9 mouse cellular contexts compared by ENCODE assay signal in genomic region chr7:19461488-19461887, GRCm38 (mm10). TPM values are rescaled to one million over a fixed set of nuclear protein-coding genes. Genes with fewer than 3 reads are reported as not detected.
DNase-seq lines count a peak whose midpoint lies in the region; ATAC-seq and TF ChIP-seq lines count a peak whose summit lies in the region.
"Had no signal": no experiment of that assay in that cellular context is flagged by ENCODE, and none has a peak within 500 bp of the region (broad histone marks: within the 10 kb centered on the region; RNA-seq: fewer than 3 reads in every experiment).

No protein-coding gene starts in this region.

- no peak overlapping the region for H3K9ac ChIP-seq in heart, postnatal 0 days (replicated peaks; ENCODE audit: low read depth, low read length)
- H3K9ac ChIP-seq: stomach, embryonic 15.5 days had no signal

- H3K27me3 ChIP-seq in heart, postnatal 0 days (ENCODE audit: control insufficient read depth, insufficient read depth, low read length): peaks cover 12% of the 10 kb centered on the region
- no peaks in the 10 kb centered on the region for H3K27me3 ChIP-seq in splenic B cell, adult 2 months (ENCODE audit: control insufficient read depth, insufficient read depth, low read length, poor library complexity, severe bottlenecking)

- TF ChIP-seq CTCF in heart, postnatal 0 days (IDR thresholded peaks at IDR 0.05; ENCODE audit: low read depth): peak; percentile 83

- H3K9me3 ChIP-seq in heart, postnatal 0 days (replicated peaks; ENCODE audit: control insufficient read depth, low read length): no peaks in the 10 kb centered on the region
- H3K9me3 ChIP-seq: stomach, embryonic 15.5 days had no signal

- 13% methylated on average over 6 of the region's 6 CpGs for WGBS in heart, postnatal 0 days

- no peak for TF ChIP-seq EP300 in heart, postnatal 0 days (IDR thresholded peaks at IDR 0.05; ENCODE audit: low read depth)

- H3K4me3 ChIP-seq in heart, postnatal 0 days (ENCODE audit: low read depth, low read length): no peak overlapping the region
- H3K4me3 ChIP-seq: stomach, embryonic 15.5 days had no signal

- H3K4me2 ChIP-seq in heart, postnatal 0 days (ENCODE audit: low read depth, low read length): no peak overlapping the region
- H3K4me2 ChIP-seq: stomach, embryonic 15.5 days had no signal

- H3K27ac ChIP-seq in heart, postnatal 0 days (ENCODE audit: low read depth): no peak overlapping the region
- H3K27ac ChIP-seq: stomach, embryonic 15.5 days had no signal

- no peaks in the 10 kb centered on the region for H3K36me3 ChIP-seq in heart, postnatal 0 days (replicated peaks; ENCODE audit: control insufficient read depth, insufficient read depth, low read length)
- H3K36me3 ChIP-seq in splenic B cell, adult 2 months (ENCODE audit: control insufficient read depth, insufficient read depth, low read length, poor library complexity, severe bottlenecking): no peaks in the 10 kb centered on the region
- H3K36me3 ChIP-seq: stomach, embryonic 15.5 days had no signal

- DNase-seq in frontal cortex, adult 2 months (ENCODE audit: extremely low spot score in 1 of 2, low spot score in 1 of 2): peak; percentile 41 to 89
- peak; percentile 84 for DNase-seq in NIH3T3 (ENCODE audit: low read depth)
- peak; percentile 93 for DNase-seq in embryo, embryonic 10.5 days (ENCODE audit: low spot score)
- peak; percentile 44 for DNase-seq in heart, postnatal 0 days (ENCODE audit: low spot score)
- DNase-seq in left cerebral cortex, postnatal 14 days (ENCODE audit: low spot score in 2 of 2): peak; percentile 82 to 90
- peak; percentile 87 for DNase-seq in mesoderm, embryonic 11.5 days (ENCODE audit: low read depth, low spot score)
- peak; percentile 90 for DNase-seq in splenic B cell, adult 2 months (ENCODE audit: low read depth, low spot score)

- intact Hi-C loops in left cerebral cortex, postnatal 14 days (cut with DNase I): loop anchor here (5.0 kb wide), 1 partner anchor 36 kb away; no protein-coding TSS in a partner anchor

- no peak for ATAC-seq in frontal cortex, adult (ENCODE audit: low TSS enrichment)
- ATAC-seq in heart, postnatal 0 days (ENCODE audit: insufficient read depth, low read depth): no peak

- peaks cover 10% of the 10 kb centered on the region for H3K4me1 ChIP-seq in heart, postnatal 0 days (ENCODE audit: control insufficient read depth, insufficient read depth)

RNA-seq across cellular contexts. Expression of gene Exoc3l2, which starts 1.6 kb away (rescaled TPM):
- 0.32 and 0.40 TPM in 2 replicates for polyA plus RNA-seq in frontal cortex, adult 2 months (2012; rRNA removed)
- total RNA-seq in heart, postnatal 0 days (2014; rRNA removed; ENCODE audit: low replicate concordance): 1.9 and 3.5 TPM in 2 replicates
- polyA plus RNA-seq in heart, postnatal 0 days (2015; fragmentation: Nextera tagmentation; extraction: Ambion mirVana): 0.49 and 0.62 TPM in 2 replicates
- total RNA-seq in left cerebral cortex, postnatal 14 days (2021): under 1 TPM; 0.37 to 0.80 TPM

RNA-seq across cellular contexts. Expression of gene Mark4, which starts 2.9 kb away (rescaled TPM):
- 47.5 and 49.9 TPM in 2 replicates for polyA plus RNA-seq in frontal cortex, adult 2 months (2012; rRNA removed)
- 16.0 and 26.4 TPM in 2 replicates for total RNA-seq in heart, postnatal 0 days (2014; rRNA removed; ENCODE audit: low replicate concordance)
- 5.5 and 5.6 TPM in 2 replicates for polyA plus RNA-seq in heart, postnatal 0 days (2015; fragmentation: Nextera tagmentation; extraction: Ambion mirVana)
- total RNA-seq in left cerebral cortex, postnatal 14 days (2021): 10 to 100 TPM; 89.9 to 96.7 TPM

RNA-seq across cellular contexts. Expression of gene Bloc1s3, which starts 46.7 kb away (rescaled TPM):
- 7.9 and 8.1 TPM in 2 replicates for polyA plus RNA-seq in frontal cortex, adult 2 months (2012; rRNA removed)
- 9.3 and 11.9 TPM in 2 replicates for total RNA-seq in heart, postnatal 0 days (2014; rRNA removed; ENCODE audit: low replicate concordance)
- polyA plus RNA-seq in heart, postnatal 0 days (2015; fragmentation: Nextera tagmentation; extraction: Ambion mirVana): 1.2 TPM in 2 replicates
- 1 to 10 TPM; 7.1 to 7.2 TPM for total RNA-seq in left cerebral cortex, postnatal 14 days (2021)

RNA-seq across cellular contexts. Expression of gene Trappc6a, which starts 46.7 kb away (rescaled TPM):
- polyA plus RNA-seq in frontal cortex, adult 2 months (2012; rRNA removed): 23.7 and 30.1 TPM in 2 replicates
- total RNA-seq in heart, postnatal 0 days (2014; rRNA removed; ENCODE audit: low replicate concordance): 65.1 and 84.9 TPM in 2 replicates
- polyA plus RNA-seq in heart, postnatal 0 days (2015; fragmentation: Nextera tagmentation; extraction: Ambion mirVana): 79.5 and 83.3 TPM in 2 replicates
- total RNA-seq in left cerebral cortex, postnatal 14 days (2021): 10 to 100 TPM; 17.7 to 18.1 TPM

RNA-seq across cellular contexts. Expression of gene Nkpd1, which starts 56.1 kb away (rescaled TPM):
- 1.0 and 1.4 TPM in 2 replicates for polyA plus RNA-seq in frontal cortex, adult 2 months (2012; rRNA removed)
- not detected in 2 replicates for total RNA-seq in heart, postnatal 0 days (2014; rRNA removed; ENCODE audit: low replicate concordance)
- polyA plus RNA-seq in heart, postnatal 0 days (2015; fragmentation: Nextera tagmentation; extraction: Ambion mirVana): not detected in 2 replicates
- total RNA-seq in left cerebral cortex, postnatal 14 days (2021): 1 to 10 TPM in 1 of 2 experiments, under 1 TPM in 1; 0.68 to 1.1 TPM
